Mouse (Mus musculus): ENCODE measurements at regions not wholly inside any gene's neighbourhood (a gene's known extent, or its start where the extent isn't known, plus 50 kb on each side); places are given as distances from the start of the nearest gene placed in this dataset.
"Not testable (repeated sequence)": the region's sequence is repeated elsewhere in the genome, so short reads cannot be mapped to it uniquely, and the experiment has no call there.

DNA sequence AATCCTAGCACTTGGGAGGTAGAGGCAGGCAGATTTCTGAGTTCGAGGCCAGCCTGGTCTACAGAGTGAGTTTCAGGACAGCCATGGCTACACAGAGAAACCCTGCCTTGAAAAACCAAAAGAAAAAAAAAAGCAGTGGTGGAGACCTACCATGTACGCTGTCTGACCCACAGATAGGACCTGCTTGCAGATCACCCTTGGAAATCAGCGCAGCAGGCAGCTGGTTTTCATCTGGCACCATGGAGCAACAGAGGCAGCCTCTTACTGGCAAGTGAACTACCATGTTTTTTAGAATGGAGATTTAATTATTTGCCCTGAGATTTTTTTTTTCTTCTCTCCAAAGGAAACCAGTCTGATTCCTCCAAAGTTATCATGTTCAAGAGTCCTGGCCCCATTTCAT, 150.8 kb upstream of the Mpdz start:
- DNase-seq (ENCODE audit: low read depth): not testable (repeated sequence)

DNA sequence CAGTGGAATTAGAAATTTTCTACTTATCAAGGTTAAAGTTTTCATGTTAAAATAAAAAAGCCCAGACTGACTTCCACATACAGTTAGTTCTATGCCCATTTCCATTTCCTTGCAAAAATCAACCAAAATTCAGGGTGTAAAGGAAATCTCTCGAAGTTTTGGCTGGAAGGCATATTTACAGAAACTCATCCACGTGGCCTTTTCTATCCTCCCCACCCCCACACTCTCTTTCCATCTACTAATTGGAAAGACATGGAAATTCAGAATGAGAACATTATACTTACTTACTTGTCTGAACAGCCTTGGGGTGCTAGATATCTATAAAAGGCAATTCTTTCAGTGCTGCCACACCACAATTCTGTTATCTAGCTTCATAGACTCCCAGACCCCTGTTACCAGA, 139.9 kb upstream of the Mpdz start:
- DNase-seq (ENCODE audit: low read depth): no peak

DNA sequence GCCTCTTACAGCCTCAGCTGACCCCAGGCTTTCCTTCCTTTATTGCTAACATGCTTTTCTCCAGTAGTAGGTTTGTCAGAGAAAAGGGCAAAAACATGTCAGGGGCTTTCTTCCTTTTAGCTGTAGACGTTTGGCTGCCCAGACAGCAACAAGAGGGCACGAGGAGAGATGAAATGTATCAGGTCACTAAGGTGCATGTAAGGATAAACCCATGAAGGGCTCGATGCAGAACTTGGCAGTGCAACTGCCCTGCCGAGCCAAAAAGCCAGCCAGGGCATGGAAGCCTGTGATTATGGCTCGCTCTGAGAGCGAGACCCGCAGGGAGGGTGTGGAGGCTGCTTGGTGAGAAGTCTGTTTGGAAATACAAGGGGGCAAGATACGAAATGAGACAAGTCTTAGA, 137.9 kb upstream of the Mpdz start:
- no peak for DNase-seq (ENCODE audit: low read depth)

DNA sequence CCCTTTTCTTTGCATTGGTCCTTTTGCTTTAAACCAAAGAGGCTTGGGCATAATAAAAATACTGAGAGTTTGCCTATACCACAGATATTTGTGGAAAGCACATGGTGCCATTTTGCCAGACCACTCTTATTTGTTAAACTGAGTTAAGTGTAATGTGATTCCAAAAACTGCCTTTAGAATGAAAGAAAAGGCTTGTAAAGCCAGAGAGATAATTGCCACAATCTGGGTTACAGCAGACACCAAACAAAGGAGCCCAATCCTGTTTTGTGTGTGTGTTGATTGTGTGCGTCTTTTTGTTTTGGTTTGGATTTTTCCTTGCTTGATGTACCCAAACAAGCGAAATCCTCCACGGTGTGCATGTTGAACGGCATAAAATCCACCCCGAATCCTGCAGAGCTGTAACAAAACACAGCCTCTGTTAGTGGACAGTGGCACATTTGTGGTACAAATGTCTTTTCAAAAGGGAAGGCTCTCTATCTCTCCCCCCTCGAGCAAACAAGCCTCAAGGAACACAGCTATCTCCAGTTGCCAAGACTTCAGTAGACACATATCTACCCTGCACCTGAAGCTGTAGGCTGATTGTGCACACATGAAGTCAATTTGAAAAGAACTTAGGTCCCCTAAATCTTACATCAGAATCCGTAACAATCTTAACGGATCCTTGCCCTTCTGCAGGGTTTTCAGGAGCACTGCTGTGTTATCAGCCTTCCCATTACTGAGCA, 136.9 kb upstream of the Mpdz start:
- DNase-seq (ENCODE audit: low read depth): no peak

GRCm38 (mm10) chr4:81578981-81579380, 136.4 kb upstream of the Mpdz start:
- DNase-seq (ENCODE audit: low read depth): no peak

DNA sequence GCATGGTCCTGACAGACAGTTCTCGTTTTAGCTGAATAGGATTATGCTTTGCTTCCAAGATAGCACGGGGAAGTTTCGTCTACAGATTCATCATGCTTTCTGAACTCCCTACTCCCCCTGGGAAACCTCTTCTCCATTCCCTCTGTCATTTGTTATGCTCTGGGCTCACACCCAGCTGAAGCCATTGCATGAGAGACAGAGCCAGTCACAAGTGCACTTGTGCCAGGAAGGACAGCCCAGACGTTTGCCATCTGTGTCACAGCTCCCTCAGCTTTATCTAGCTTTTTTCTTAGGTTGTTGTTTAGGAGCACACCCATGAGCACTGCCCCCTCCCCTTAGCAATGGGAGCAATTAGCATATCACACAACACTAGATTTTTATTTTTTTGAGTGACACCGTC, 131.2 kb upstream of the Mpdz start:
- DNase-seq (ENCODE audit: low read depth): no peak

GRCm38 (mm10) chr4:81570736-81571135, 128.1 kb upstream of the Mpdz start:
- DNase-seq (ENCODE audit: low read depth): no peak

GRCm38 (mm10) chr4:81569531-81569930, 126.9 kb upstream of the Mpdz start:
- DNase-seq (ENCODE audit: low read depth): no peak

DNA sequence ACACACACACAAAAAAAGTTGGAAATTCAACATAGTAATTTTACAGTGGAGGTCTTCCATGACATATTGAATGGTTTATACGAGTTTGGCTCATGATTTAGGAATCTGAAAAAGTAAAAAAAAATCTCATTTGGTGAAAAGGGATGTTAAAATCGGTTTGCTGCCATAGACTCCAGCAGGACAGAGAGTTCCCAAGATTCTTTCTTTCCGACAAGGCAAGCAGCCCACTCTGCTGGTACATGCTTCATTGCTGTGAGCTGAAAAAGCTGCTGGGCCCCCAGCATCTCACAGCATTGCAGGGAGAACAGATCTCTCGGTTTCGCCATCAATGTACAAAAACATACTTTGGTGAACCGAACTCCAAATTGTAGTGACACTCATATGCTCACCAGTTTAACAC, 125.8 kb upstream of the Mpdz start:
- DNase-seq (ENCODE audit: low read depth): no peak

GRCm38 (mm10) chr4:81567928-81568327, 125.3 kb upstream of the Mpdz start:
- DNase-seq (ENCODE audit: low read depth): no peak

- no peak for DNase-seq (ENCODE audit: low read depth)
Measured at GRCm38 (mm10) chr4:81566526-81566925, 123.9 kb upstream of the Mpdz start.

GRCm38 (mm10) chr4:81565422-81566395, 123.1 kb upstream of the Mpdz start:
- DNase-seq (ENCODE audit: low read depth): no peak

DNA sequence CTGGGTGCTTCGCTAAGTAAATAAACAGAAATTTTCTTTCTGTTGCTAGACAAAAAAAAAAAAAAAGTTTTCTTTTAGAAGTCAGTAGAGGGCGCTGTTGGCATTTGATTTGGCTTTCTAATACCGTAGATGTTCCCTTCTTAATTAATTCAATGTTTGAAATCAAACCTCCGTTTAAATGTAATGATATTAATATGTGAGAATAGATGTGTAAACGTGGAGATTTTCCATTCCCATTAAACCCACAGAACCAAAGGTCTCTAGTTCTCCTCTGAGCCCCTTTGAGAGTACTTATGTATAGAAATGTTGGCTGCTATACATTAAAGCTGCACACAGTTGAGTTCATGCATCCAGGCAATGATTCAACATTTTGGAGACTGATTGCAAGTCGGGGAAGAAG, 121.8 kb upstream of the Mpdz start:
- peak; percentile 2 for DNase-seq (ENCODE audit: low read depth)

DNA sequence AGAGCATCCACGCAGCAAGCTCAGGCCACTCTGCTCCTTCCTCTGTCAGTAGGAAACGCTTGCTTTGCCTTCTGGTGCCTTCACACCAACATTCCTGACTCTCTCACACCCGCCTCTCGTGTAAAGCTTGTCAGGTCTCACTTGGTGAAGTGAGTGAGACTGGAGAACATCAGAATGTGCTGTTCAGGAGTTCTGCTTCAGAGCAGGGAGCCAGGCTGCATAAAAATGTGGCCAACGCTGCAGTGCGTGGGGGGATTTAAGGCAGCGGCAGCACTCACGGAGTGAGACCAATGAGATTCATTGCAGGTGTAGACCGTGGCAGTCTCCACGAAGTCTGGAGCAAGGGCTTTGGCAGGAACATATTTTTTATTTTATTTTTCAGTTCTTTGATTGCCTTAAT, 121.0 kb upstream of the Mpdz start:
- DNase-seq (ENCODE audit: low read depth): no peak

- DNase-seq (ENCODE audit: low read depth): no peak
Measured at GRCm38 (mm10) chr4:81561453-81561852, 118.8 kb upstream of the Mpdz start.

- no peak for DNase-seq (ENCODE audit: low read depth)
Measured at GRCm38 (mm10) chr4:81550816-81551215, 108.2 kb upstream of the Mpdz start.

- DNase-seq (ENCODE audit: low read depth): no peak
Measured at GRCm38 (mm10) chr4:81550256-81550655, 107.6 kb upstream of the Mpdz start.

DNA sequence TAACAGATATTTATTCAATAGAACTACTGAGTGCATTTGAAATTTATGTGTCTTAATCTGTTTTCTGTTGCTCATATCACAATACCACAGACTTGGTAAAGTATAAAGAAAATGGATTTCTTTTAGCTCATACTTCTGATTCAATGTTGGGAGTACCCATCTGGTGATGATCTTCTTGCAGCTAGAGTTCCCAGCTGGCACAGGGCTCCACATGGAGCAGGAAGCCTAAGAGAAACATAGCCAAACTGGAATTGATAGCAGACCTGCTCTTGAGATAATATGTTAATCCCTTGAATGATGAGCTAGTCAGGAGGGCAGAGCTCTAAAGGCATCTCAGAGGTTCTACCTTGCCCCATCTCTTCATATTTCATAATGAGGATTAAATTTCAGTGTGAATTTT, 97.9 kb upstream of the Mpdz start:
- no peak for DNase-seq (ENCODE audit: low read depth)

DNA sequence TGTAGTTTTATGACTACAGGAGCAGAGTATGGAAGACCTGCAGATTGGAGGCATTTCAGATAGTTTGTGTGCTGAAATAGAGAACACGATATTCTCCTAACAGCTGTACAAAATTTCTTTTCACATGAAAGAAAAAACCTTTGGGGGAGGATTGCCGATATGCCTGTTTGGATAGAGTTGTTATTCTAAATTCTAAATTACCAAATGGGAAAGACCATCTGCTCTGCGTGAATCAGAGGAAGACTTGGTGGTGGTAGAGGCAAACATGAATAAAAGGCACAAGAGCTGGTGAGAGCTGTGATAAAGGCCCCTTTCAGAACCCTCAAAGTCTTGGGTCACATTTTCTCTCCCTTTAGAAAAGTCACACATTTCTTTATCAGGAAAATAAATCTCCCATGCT, 96.9 kb upstream of the Mpdz start:
- DNase-seq (ENCODE audit: low read depth): no peak

- no peak for DNase-seq (ENCODE audit: low read depth)
Measured at GRCm38 (mm10) chr4:81536795-81537194, 94.2 kb upstream of the Mpdz start.

GRCm38 (mm10) chr4:81530546-81530945, 87.9 kb upstream of the Mpdz start:
- DNase-seq (ENCODE audit: low read depth): no peak

GRCm38 (mm10) chr4:81519151-81519550, 76.5 kb upstream of the Mpdz start:
- not testable (repeated sequence) for DNase-seq (ENCODE audit: low read depth)

DNA sequence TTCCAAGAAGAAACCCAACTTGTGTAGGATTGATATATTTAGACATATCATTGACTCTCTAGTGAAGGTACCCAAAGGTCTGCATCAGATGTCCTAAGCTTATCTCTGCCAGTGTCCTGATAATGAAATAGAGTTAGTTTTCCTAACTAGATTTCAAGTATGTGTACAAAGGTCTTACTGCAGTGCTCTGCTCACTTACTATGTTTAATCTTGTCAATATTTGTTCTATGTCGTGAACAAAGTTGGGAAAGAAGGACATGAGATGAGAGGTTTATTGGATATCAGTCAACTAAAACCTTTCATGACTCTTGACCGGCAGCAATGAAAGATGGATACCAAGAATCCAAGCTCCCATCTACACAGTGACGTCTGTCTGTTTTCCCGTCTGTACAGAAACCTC, 71.9 kb upstream of the Mpdz start:
- DNase-seq (ENCODE audit: low read depth): no peak
